Mouse (Mus musculus) liver, embryonic 13.5 days (tissue): ENCODE data around the gene Rap1gds1. TPM values are rescaled to one million over a fixed set of nuclear protein-coding genes. Genes with fewer than 3 reads are reported as not detected.

Source experiments
- ATAC-seq: fragments of 200-750 bp; cut with Nextera tagmentation; 2 replicates; pipeline ENCODE4 v1.8.0; 2017; ENCODE audit warnings: low read depth, mild to moderate bottlenecking, moderate number of reproducible peaks, moderate library complexity
- DNase-seq: peaks from one replicate; pipeline ENCODE4 v3.0.0; 2022
- H3K27ac ChIP-seq: fragments of 300-500 bp; sonication (generic); 2 replicates; pipeline ENCODE4 v1.5.1; 2015; ENCODE audit warnings: moderate library complexity, mild to moderate bottlenecking, inconsistent platforms
- H3K27me3 ChIP-seq: fragments of 300-500 bp; sonication (generic); 2 replicates; pipeline ENCODE4 v1.6.1; 2015; ENCODE audit warnings: mild to moderate bottlenecking, inconsistent platforms
- H3K36me3 ChIP-seq: fragments of 300-500 bp; sonication (generic); 2 replicates; pipeline ENCODE4 v1.6.1; 2015; ENCODE audit warnings: mild to moderate bottlenecking, inconsistent platforms
- H3K4me1 ChIP-seq: fragments of 300-500 bp; sonication (generic); replicated peaks from 2 replicates; pipeline ENCODE4 v1.6.1; 2015; ENCODE audit warnings: inconsistent platforms
- H3K4me2 ChIP-seq: fragments of 300-500 bp; sonication (generic); 2 replicates; pipeline ENCODE4 v1.6.1; 2015; ENCODE audit warnings: inconsistent platforms, mild to moderate bottlenecking, moderate library complexity
- H3K4me3 ChIP-seq: fragments of 300-500 bp; sonication (generic); replicated peaks from 2 replicates; pipeline ENCODE4 v1.5.1; 2015; ENCODE audit warnings: mild to moderate bottlenecking, inconsistent platforms
- H3K9ac ChIP-seq: fragments of 300-500 bp; sonication (generic); 2 replicates; pipeline ENCODE4 v1.6.1; 2015; ENCODE audit warnings: mild to moderate bottlenecking, inconsistent platforms
- H3K9me3 ChIP-seq: fragments of 300-500 bp; sonication (generic); replicated peaks from 2 replicates; pipeline ENCODE4 v1.6.1; 2016; ENCODE audit warnings: inconsistent platforms
- WGBS: fragments of 180-500 bp; shearing (Covaris S2); methylation state at CpG from one replicate; pipeline ENCODE4 v1.1.7; 2015; ENCODE audit not compliant: insufficient replicate concordance; 5-methylcytosine and 5-hydroxymethylcytosine counted together
- polyA plus RNA-seq: library from polyadenylated mRNA; unstranded; fragments of >200 nt; fragmentation: Nextera tagmentation; extraction: Ambion mirVana; gene quantifications from 2 replicates; pipeline ENCODE4 v1.2.1, GENCODE M21; 2015

The Rap1gds1 gene
- polyA plus RNA-seq, 1 experiment from 2014 or later: 18.2 TPM

- DNase-seq: no peak
- WGBS: 78% methylated on average over 8 of the region's 8 CpGs
- Histone ChIP-seq H3K36me3 (peaks cover 25% of the 10 kb centered on the region), H3K4me3 (no peak overlapping the region), H3K4me2 (no peak overlapping the region), H3K9me3 (no peaks in the 10 kb centered on the region), H3K9ac (no peak overlapping the region), H3K4me1 (no peaks in the 10 kb centered on the region), H3K27ac (no peak overlapping the region), H3K27me3 (no peaks in the 10 kb centered on the region)
- ATAC-seq: no peak
Measured at GRCm38 (mm10) chr3:138936780-138937179, 138.2 kb downstream of the Rap1gds1 start.

GRCm38 (mm10) chr3:138927437-138927836 lies 147.6 kb downstream of the Rap1gds1 start:
- no peak overlapping the region for H3K27ac ChIP-seq
- no peak overlapping the region for H3K9ac ChIP-seq
- no peaks in the 10 kb centered on the region for H3K9me3 ChIP-seq
- 79% methylated on average over 4 of the region's 4 CpGs for WGBS
- peaks cover 26% of the 10 kb centered on the region for H3K36me3 ChIP-seq
- ATAC-seq (no peak), DNase-seq (no peak)
- no peaks in the 10 kb centered on the region for H3K27me3 ChIP-seq
- H3K4me3 ChIP-seq: no peak overlapping the region
- H3K4me2 ChIP-seq: no peak overlapping the region
- no peaks in the 10 kb centered on the region for H3K4me1 ChIP-seq

GRCm38 (mm10) chr3:138926161-138926560 lies 148.8 kb downstream of the Rap1gds1 start:
- no peak overlapping the region for H3K9ac ChIP-seq
- H3K27me3 ChIP-seq: no peaks in the 10 kb centered on the region
- no peak overlapping the region for H3K4me3 ChIP-seq
- peaks cover 26% of the 10 kb centered on the region for H3K36me3 ChIP-seq
- no peak for ATAC-seq
- no peaks in the 10 kb centered on the region for H3K9me3 ChIP-seq
- 89% methylated on average over 8 of the region's 8 CpGs for WGBS
- no peak overlapping the region for H3K27ac ChIP-seq
- DNase-seq: no peak
- no peak overlapping the region for H3K4me2 ChIP-seq
- H3K4me1 ChIP-seq: no peaks in the 10 kb centered on the region

- no peak overlapping the region for H3K4me2 ChIP-seq
- DNase-seq: no peak
- no peak for ATAC-seq
- no peak overlapping the region for H3K27ac ChIP-seq
- no peaks in the 10 kb centered on the region for H3K36me3 ChIP-seq
- no peaks in the 10 kb centered on the region for H3K9me3 ChIP-seq
- 63% methylated on average over 4 of the region's 4 CpGs for WGBS
- H3K9ac ChIP-seq: no peak overlapping the region
- no peak overlapping the region for H3K4me3 ChIP-seq
- no peaks in the 10 kb centered on the region for H3K4me1 ChIP-seq
- no peaks in the 10 kb centered on the region for H3K27me3 ChIP-seq
Measured at GRCm38 (mm10) chr3:138918241-138918640, 156.8 kb downstream of the Rap1gds1 start.

GRCm38 (mm10) chr3:138917016-138917415 lies 158.0 kb downstream of the Rap1gds1 start:
- no peaks in the 10 kb centered on the region for H3K9me3 ChIP-seq
- ATAC-seq (no peak), DNase-seq (no peak)
- no peak overlapping the region for H3K4me3 ChIP-seq
- no peak overlapping the region for H3K4me2 ChIP-seq
- H3K27me3 ChIP-seq: no peaks in the 10 kb centered on the region
- H3K27ac ChIP-seq: no peak overlapping the region
- WGBS: 65% methylated on average over 4 of the region's 4 CpGs
- H3K4me1 ChIP-seq: no peaks in the 10 kb centered on the region
- no peaks in the 10 kb centered on the region for H3K36me3 ChIP-seq
- no peak overlapping the region for H3K9ac ChIP-seq

GRCm38 (mm10) chr3:138916591-138916990 lies 158.4 kb downstream of the Rap1gds1 start:
- no peaks in the 10 kb centered on the region for H3K27me3 ChIP-seq
- no peak overlapping the region for H3K4me2 ChIP-seq
- 74% methylated on average over 4 of the region's 4 CpGs for WGBS
- no peak overlapping the region for H3K9ac ChIP-seq
- H3K36me3 ChIP-seq: no peaks in the 10 kb centered on the region
- no peak overlapping the region for H3K27ac ChIP-seq
- no peaks in the 10 kb centered on the region for H3K9me3 ChIP-seq
- H3K4me1 ChIP-seq: no peaks in the 10 kb centered on the region
- H3K4me3 ChIP-seq: no peak overlapping the region
- DNase-seq (no peak), ATAC-seq (no peak)

- Histone ChIP-seq H3K4me3 (no peak overlapping the region), H3K4me1 (no peaks in the 10 kb centered on the region), H3K36me3 (no peaks in the 10 kb centered on the region), H3K4me2 (no peak overlapping the region), H3K27me3 (no peaks in the 10 kb centered on the region), H3K9ac (no peak overlapping the region), H3K9me3 (no peaks in the 10 kb centered on the region), H3K27ac (no peak overlapping the region)
- no peak for DNase-seq
- no peak for ATAC-seq
- 57% methylated on average over 8 of the region's 8 CpGs for WGBS
Measured at GRCm38 (mm10) chr3:138914626-138915288, 160.2 kb downstream of the Rap1gds1 start.

GRCm38 (mm10) chr3:138912504-138912903 lies 162.5 kb downstream of the Rap1gds1 start:
- no peak overlapping the region for H3K27ac ChIP-seq
- H3K27me3 ChIP-seq: no peaks in the 10 kb centered on the region
- no peak overlapping the region for H3K4me3 ChIP-seq
- 60% methylated on average over 8 of the region's 8 CpGs for WGBS
- ATAC-seq: no peak
- no peak overlapping the region for H3K4me2 ChIP-seq
- no peak overlapping the region for H3K9ac ChIP-seq
- no peaks in the 10 kb centered on the region for H3K36me3 ChIP-seq
- no peak for DNase-seq
- no peaks in the 10 kb centered on the region for H3K4me1 ChIP-seq
- no peaks in the 10 kb centered on the region for H3K9me3 ChIP-seq

GRCm38 (mm10) chr3:138909313-138909712 lies 165.7 kb downstream of the Rap1gds1 start:
- no peaks in the 10 kb centered on the region for H3K4me1 ChIP-seq
- ATAC-seq (no peak), DNase-seq (no peak)
- no peak overlapping the region for H3K4me3 ChIP-seq
- 70% methylated on average over 2 of the region's 2 CpGs for WGBS
- no peaks in the 10 kb centered on the region for H3K36me3 ChIP-seq
- H3K4me2 ChIP-seq: no peak overlapping the region
- H3K9ac ChIP-seq: no peak overlapping the region
- no peaks in the 10 kb centered on the region for H3K9me3 ChIP-seq
- no peaks in the 10 kb centered on the region for H3K27me3 ChIP-seq
- H3K27ac ChIP-seq: no peak overlapping the region

- 31% methylated on average over 17 of the region's 17 CpGs for WGBS
- Histone ChIP-seq H3K27me3 (no peaks in the 10 kb centered on the region), H3K27ac (no peak overlapping the region), H3K9ac (no peak overlapping the region), H3K9me3 (no peaks in the 10 kb centered on the region), H3K4me2 (no peak overlapping the region), H3K4me3 (no peak overlapping the region), H3K4me1 (no peaks in the 10 kb centered on the region), H3K36me3 (no peaks in the 10 kb centered on the region)
- DNase-seq (no peak), ATAC-seq (no peak)
Measured at GRCm38 (mm10) chr3:138906112-138906880, 168.7 kb downstream of the Rap1gds1 start.

- Histone ChIP-seq H3K27ac (no peak overlapping the region), H3K9me3 (no peaks in the 10 kb centered on the region), H3K4me2 (no peak overlapping the region), H3K9ac (no peak overlapping the region), H3K4me1 (no peaks in the 10 kb centered on the region), H3K36me3 (no peaks in the 10 kb centered on the region), H3K4me3 (no peak overlapping the region), H3K27me3 (no peaks in the 10 kb centered on the region)
- 74% methylated on average over 7 of the region's 7 CpGs for WGBS
- DNase-seq: no peak
- ATAC-seq: no peak
Measured at GRCm38 (mm10) chr3:138905678-138906077, 169.3 kb downstream of the Rap1gds1 start.
